Mouse (Mus musculus) gastrocnemius, postnatal 14 days (tissue): Measurements from ENCODE around the gene Zfp131. TPM values are rescaled to one million over a fixed set of nuclear protein-coding genes. Genes with fewer than 3 reads are reported as not detected.

Experiments
- total RNA-seq, 2 experiments: library from RNA; stranded (reverse); gene quantifications; 2 replicates each; pipeline ENCODE4 v1.2.3; 2021

The Zfp131 gene
- total RNA-seq, 2 experiments from 2014 or later: 13.7 to 15.6 TPM

Other genes with a start within 250 kb of the Zfp131 start
- gene Ccl28, start 167.1 kb downstream of the Zfp131 start, total RNA-seq: under 1 TPM; 0.16 to 0.27 TPM
- gene Hmgcs1, start 100.5 kb downstream of the Zfp131 start, total RNA-seq: 10 to 100 TPM; 32.3 to 49.3 TPM
- gene Nim1k, start 35.0 kb downstream of the Zfp131 start, total RNA-seq: 1 to 10 TPM; 1.3 to 1.7 TPM
- not detected for gene AF067063, start 39.3 kb upstream of the Zfp131 start, total RNA-seq
- gene D13Ertd608e, start 45.1 kb upstream of the Zfp131 start, total RNA-seq: not detected
- not detected for gene Tcstv1, start 103.9 kb upstream of the Zfp131 start, total RNA-seq
- gene Gm21761, start 138.4 kb upstream of the Zfp131 start, total RNA-seq: not detected
- gene B020031M17Rik, start 159.9 kb upstream of the Zfp131 start, total RNA-seq: not detected
- not detected for gene Gm36079, start 236.1 kb upstream of the Zfp131 start, total RNA-seq